Mouse (Mus musculus) frontal cortex, adult (tissue): ENCODE data around the gene Mab21l1.

Experiments used
- ATAC-seq: cut with Nextera tagmentation; 2 replicates; pipeline ENCODE4 v1.9.2; 2017; ENCODE audit warnings: mild to moderate bottlenecking, moderate library complexity, mixed read lengths; ENCODE audit not compliant: low TSS enrichment

Gene Mab21l1

GRCm38 (mm10) chr3:55782056-55782687 lies at the start of gene Mab21l1:
Mab21l1 (plus strand) TSS chr3:55782510.
- ATAC-seq = no peak

DNA sequence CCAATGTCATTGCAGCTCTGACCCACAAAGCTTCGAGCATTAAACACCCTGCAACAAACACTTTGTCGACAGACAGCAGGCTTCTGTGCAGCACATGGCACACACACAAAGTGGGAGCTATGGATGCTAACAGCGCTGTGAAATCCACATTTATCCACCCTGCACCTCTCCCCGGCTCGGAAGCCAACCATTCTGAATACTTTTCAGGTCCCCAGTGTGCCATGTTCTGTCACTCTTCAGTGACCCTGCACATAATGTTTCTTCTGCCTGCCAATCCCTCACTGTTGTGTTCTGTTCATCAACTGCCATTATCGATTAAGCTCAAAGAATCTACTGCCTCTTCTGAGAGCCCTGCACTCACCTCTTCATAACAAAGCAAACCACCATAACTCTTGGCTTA lies 48.6 kb upstream of the Mab21l1 start:
- 0 out of 2 replicates have a peak, but pooled peaks have one; percentile 21 for ATAC-seq

- peak; percentile 28 for ATAC-seq
Measured at GRCm38 (mm10) chr3:55741428-55741827, 40.9 kb upstream of the Mab21l1 start.

GRCm38 (mm10) chr3:55742218-55742617 lies 40.1 kb upstream of the Mab21l1 start:
- ATAC-seq = no peak

DNA sequence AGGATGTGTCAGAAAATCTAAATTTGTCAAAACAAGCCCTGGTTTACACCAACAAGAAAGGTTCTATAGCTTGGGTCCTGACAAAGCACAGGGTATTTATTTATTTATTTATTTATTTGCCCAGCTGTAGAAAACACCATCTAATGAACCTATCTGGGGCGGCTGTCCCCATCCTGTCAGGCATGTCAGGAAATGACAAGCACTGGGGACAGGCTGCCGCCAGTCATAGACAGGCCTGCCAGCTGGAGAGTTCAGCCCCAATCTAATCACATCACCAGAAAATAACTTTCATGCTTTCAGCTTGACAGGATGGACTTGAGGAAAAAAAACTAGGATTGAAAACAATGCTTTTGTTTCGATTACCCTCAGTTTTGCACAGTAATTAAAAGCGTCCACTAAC lies 39.7 kb upstream of the Mab21l1 start:
- ATAC-seq = no peak

- no peak for ATAC-seq
Measured at GRCm38 (mm10) chr3:55743885-55744284, 38.4 kb upstream of the Mab21l1 start.

- peak; percentile 35; the same call in 1 of the 2 replicates for ATAC-seq
Measured at GRCm38 (mm10) chr3:55750445-55751065, 31.8 kb upstream of the Mab21l1 start.

DNA sequence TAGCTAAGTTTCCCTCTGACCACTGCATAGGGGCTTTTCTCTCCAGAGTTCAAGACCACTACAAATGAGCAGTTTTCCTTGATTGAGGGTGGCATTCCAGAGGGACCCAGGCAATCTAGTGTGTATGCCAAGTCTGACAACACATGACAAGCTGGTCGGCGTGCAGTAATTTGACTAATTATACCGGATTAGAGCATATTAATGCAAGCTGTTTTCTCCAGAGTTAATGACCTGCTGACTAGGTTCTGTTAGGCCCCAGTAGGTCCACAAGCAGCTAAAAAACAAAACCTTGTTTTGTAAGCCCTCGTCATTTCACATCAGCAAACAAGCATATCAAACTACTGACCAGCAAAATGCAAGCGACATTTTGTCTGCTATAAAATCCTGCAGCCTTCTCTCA lies 30.9 kb upstream of the Mab21l1 start:
- ATAC-seq = no peak

DNA sequence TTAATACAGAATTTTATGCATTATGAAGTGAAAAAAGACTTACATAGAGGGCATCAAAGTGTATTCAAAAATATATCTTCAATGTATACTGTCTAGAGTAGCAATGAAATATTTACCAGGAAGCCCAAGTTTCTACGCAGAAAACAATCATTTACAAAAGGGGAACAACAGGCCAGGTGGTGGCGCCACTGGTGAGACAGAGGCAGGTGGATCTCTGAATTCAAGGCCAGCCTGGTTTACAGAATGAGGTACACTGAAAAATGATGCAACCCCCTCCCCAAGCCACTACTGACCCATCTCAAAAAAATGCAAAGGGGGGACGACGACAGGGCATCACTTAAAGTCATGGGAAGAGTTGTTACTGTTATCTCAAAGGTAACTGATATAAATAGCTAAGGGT lies 29.8 kb upstream of the Mab21l1 start:
- ATAC-seq = no peak

- ATAC-seq = no peak
Measured at GRCm38 (mm10) chr3:55753872-55754271, 28.4 kb upstream of the Mab21l1 start.

DNA sequence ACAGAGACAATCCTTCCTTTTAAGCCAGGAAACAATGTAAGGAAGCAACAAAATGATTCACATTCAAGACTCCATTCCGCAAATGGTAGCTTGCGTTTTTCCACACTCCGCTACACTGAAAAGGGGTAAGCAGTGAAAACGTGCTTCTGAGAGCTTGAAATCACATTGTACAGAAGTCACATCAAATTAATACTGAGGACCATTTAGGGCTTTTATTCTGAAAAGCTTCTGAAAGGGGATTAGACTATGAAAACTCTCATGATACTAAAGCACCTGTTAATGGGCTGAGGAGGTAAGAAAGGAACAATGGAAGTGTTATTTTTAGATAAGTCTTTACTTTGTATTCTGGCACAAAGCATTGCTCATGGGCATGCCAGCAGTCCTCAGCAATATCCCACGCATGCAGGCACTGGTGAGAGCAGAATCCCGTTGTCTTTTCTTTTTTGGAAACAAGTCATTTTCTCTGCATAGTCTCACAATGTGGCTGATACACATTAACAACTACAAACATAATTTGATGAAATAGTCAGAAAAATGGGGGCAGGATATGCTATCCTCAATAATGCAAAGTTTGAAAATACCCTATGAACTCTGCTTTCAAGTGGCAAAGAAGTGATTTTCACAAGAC lies 27.2 kb upstream of the Mab21l1 start:
- ATAC-seq = peak; percentile 29; the same call in 1 of the 2 replicates

DNA sequence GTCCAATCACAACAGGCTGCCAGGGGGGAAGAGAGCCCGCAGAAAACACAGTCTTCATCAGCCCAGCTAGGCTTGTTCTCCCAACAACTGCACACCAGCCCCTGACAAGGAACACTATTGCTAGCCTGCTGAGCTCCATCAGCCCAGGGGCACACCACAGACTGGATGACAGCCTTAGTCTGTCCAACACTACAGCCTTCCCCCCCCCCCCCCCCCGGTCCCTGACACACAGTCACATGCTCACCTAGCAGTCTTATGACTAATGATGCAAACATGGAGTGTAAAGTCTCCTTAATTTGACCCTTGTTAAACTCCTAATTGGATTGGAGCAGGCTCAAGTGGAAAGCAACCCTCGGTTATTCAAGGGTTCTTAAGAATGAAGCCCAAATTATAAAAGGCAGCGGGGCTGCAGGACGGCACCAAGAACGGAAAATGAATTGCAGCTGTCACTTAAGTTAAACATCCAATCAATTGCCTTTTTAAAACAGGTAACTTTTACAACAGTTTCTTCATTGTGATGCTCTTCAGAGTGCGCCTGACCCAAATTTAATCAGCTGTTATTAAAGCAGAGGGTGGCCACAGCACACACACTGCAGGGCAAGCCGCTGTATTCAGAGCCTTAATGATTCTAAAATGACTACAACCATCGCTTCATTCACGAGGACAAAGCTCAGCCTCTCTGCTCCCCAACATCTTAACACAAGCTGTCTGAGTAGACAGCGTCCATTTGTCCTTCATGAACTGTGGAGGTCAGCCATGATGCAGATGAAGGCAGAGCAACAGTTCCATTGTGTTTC lies 26.3 kb upstream of the Mab21l1 start:
- ATAC-seq = peak; percentile 9; the same call in 1 of the 2 replicates

DNA sequence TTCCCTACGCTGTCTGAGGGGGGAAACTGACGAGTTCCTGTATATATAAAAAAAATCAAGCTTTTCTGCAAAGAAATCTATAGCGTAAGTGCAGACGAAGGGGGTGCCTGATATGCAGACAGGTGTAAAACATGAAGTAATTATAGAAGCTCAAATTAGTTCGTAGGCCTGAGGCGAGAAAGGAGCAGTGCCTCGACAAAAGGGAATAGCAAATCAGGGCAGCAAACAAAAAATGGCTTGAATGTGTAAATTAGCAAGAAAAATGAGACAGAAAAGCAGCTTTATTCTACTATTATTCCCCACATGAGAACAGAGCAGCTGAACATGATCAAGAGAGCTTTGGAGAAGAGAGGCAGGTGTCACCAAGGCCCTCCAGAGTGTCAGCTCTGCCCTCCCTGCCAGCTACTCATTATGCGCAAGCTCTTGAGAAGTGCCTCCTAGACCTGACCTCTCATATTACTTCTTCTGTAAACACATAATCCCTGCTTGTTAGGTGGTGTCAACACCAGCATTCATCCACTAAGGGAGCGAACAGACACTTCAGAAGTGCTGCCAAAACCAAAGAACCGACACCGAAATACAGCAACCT lies 25.6 kb upstream of the Mab21l1 start:
- ATAC-seq = 0 out of 2 replicates have a peak, but pooled peaks have one; percentile 21

DNA sequence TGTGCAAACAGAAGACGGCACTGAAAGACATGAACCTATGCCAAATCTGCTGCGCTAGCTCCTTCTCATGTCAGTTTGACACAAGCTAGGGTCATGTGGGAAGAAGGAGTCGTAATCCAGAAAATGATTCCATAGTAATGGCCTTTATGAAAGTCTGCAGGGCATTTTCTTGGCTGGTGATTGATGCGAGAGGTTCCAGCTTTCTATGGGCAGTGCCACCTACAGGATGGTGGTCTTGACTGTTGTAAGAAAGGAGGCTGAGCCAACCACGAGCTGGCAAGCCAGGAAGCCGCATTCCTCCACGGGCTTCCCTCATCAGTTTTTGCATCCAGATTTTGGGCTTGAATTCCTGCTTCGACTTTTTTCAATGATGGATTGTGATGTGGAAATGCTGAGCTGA lies 24.0 kb upstream of the Mab21l1 start:
- no peak for ATAC-seq

GRCm38 (mm10) chr3:55763591-55763990 lies 18.7 kb upstream of the Mab21l1 start:
- ATAC-seq = no peak

- ATAC-seq = no peak
Measured at GRCm38 (mm10) chr3:55768654-55769053, 13.7 kb upstream of the Mab21l1 start.

DNA sequence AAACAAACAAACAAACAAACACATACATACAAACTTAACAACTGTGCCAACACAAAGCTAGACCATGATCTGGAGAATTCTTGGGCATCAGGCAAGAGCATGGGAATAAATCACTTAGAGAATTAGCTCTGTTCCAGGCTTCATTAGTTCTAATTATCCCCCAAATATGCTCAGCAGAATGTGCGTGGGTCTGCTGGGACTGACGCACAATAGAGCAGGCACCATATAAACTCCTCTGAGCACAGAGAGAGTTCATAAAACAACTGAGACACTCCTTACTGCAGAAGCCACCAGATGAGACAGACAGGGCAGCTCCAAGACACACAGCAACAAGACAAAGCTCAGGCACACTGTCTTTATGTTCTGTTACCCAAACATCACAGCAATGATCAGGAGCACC lies 13.0 kb upstream of the Mab21l1 start:
- ATAC-seq = no peak

DNA sequence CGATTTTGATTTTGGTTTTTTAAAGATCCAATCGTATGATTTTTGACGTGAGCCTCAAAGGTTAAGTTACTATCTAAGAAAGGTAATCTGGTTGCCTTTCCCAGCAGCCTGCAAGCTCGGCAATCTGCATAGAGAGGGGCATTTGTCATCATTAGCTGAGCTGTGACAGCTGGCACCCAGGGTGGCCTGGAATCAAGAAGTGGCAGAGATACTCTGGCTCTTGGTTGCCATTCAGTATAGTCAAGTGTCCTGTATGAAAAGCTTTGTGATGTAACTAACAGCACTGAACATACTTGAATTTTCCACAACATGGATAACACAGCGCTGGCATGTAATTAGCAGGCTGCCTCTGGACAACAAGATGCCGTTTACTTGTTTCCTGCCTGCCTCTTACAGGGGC lies 8.1 kb upstream of the Mab21l1 start:
- ATAC-seq = no peak

- ATAC-seq = no peak
Measured at GRCm38 (mm10) chr3:55775245-55775644, 7.1 kb upstream of the Mab21l1 start.

DNA sequence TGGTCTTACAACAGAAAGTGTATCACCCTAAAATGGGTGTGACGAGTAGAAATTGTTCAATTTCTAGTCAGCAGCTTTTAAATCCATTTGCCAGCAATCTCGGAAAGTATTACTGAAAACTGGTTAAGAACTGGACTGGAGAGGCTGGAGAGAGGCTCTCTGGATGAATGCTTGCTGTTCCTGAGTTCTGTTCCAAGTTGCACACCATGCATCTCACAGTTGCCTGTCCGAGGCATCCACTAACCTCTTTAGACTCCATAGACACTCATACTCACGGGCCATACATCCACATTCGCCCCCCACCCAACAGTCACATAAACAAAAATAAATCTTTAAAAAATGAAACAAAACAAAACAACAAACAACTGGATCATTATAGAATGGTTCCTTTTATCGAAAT lies 6.6 kb upstream of the Mab21l1 start:
- no peak for ATAC-seq

- no peak for ATAC-seq
Measured at GRCm38 (mm10) chr3:55777501-55777900, 4.8 kb upstream of the Mab21l1 start.
